Mouse (Mus musculus) bone marrow, adult 2 months (tissue): Measurements from ENCODE around the gene Satb1.

Experiments used
- CTCF ChIP-seq: fragments of 200-500 bp; IDR thresholded peaks from 2 replicates; pipeline ENCODE4 v1.5.1; 2011; ENCODE audit warnings: low read length, control low read depth; ENCODE audit not compliant: control insufficient read depth, insufficient read depth
- POLR2A ChIP-seq: fragments of 200-500 bp; IDR thresholded peaks from 2 replicates; pipeline ENCODE4 v1.6.1; 2011; ENCODE audit warnings: low read depth, mild to moderate bottlenecking, control low read depth, low read length, borderline replicate concordance; ENCODE audit not compliant: control insufficient read depth

- no peak for TF ChIP-seq POLR2A
- no peak for TF ChIP-seq CTCF
Observed at GRCm38 (mm10) chr17:51752142-51752541, 80.9 kb downstream of the Satb1 start.
